Mouse (Mus musculus) embryonic fibroblast, embryonic 13.5 days (primary cell): ENCODE results near the gene Stpg1.

ENCODE experiments used
- CTCF ChIP-seq: IDR thresholded peaks from 2 replicates; pipeline ENCODE4 v1.5.1; 2011; ENCODE audit warnings: mild to moderate bottlenecking, control low read depth, low read length, moderate library complexity, borderline replicate concordance; ENCODE audit not compliant: insufficient read depth
- POLR2A ChIP-seq: IDR thresholded peaks from 2 replicates; pipeline ENCODE4 v1.6.1; 2011; ENCODE audit warnings: low read depth, mild to moderate bottlenecking, control low read depth, low read length, moderate library complexity

GRCm38 (mm10) chr4:135575365-135576140 is 81.0 kb downstream of the Stpg1 start:
- TF ChIP-seq CTCF = no peak
- no peak for TF ChIP-seq POLR2A
